Mouse (Mus musculus): ENCODE measurements around the gene Caml. TPM values are rescaled to one million over a fixed set of nuclear protein-coding genes. Genes with fewer than 3 reads are reported as not detected.
A peak's percentile ranks its signal among the peaks of the same experiment; 100 is the strongest.
"Not testable (repeated sequence)": the region's sequence is repeated elsewhere in the genome, so short reads cannot be mapped to it uniquely, and the experiment has no call there.

Caml gene
- total RNA-seq, 2 experiments from 2014 or later, result 40.7 to 41.4 TPM

GRCm38 (mm10) chr13:55619328-55619727 lies 3.5 kb upstream of the Caml start:
- DNase-seq (ENCODE audit: low spot score in 2 of 2), result no peak

GRCm38 (mm10) chr13:55620275-55620674 lies 2.5 kb upstream of the Caml start:
- DNase-seq (ENCODE audit: low spot score in 2 of 2), result no peak

- not testable (repeated sequence) for DNase-seq (ENCODE audit: low spot score in 2 of 2)
Observed at GRCm38 (mm10) chr13:55622156-55622648, 603 bp upstream of the Caml start.

- DNase-seq (ENCODE audit: low spot score in 2 of 2), result peak; percentile 79 to 87
Observed at GRCm38 (mm10) chr13:55634639-55635127, 11.9 kb downstream of the Caml start, which contains the start of gene Ddx46. Ddx46 (plus strand) TSS chr13:55635027.

GRCm38 (mm10) chr13:55635146-55635571 lies 12.4 kb downstream of the Caml start:
- no peak for DNase-seq (ENCODE audit: low spot score in 2 of 2)

- no peak for DNase-seq (ENCODE audit: low spot score in 2 of 2)
Observed at GRCm38 (mm10) chr13:55636185-55636983, 13.6 kb downstream of the Caml start.

GRCm38 (mm10) chr13:55640480-55640879 lies 17.7 kb downstream of the Caml start:
- DNase-seq (ENCODE audit: low spot score in 2 of 2), result peak; percentile 48 to 64

GRCm38 (mm10) chr13:55644525-55644924 lies 21.7 kb downstream of the Caml start:
- DNase-seq (ENCODE audit: low spot score in 2 of 2), result no peak

- no peak for DNase-seq (ENCODE audit: low spot score in 2 of 2)
Observed at GRCm38 (mm10) chr13:55650098-55650497, 27.3 kb downstream of the Caml start.

- no peak for DNase-seq (ENCODE audit: low spot score in 2 of 2)
Observed at GRCm38 (mm10) chr13:55650980-55651379, 28.2 kb downstream of the Caml start.

- DNase-seq (ENCODE audit: low spot score in 2 of 2), result no peak
Observed at GRCm38 (mm10) chr13:55668550-55668949, 45.7 kb downstream of the Caml start.

- no peak for DNase-seq (ENCODE audit: low spot score in 2 of 2)
Observed at GRCm38 (mm10) chr13:55672711-55673110, 49.9 kb downstream of the Caml start.

- DNase-seq (ENCODE audit: low spot score in 2 of 2), result no peak
Observed at GRCm38 (mm10) chr13:55677364-55677763, 54.6 kb downstream of the Caml start.

Other genes with a start within 250 kb of the Caml start
- gene Slc34a1, start 224.8 kb upstream of the Caml start, total RNA-seq (2021), result 100 to 1,000 TPM in 1 of 2 experiments, 1 to 10 TPM in 1; 3.5 to 132 TPM
- gene Pfn3, start 207.8 kb upstream of the Caml start, total RNA-seq (2021), result not detected
- 10 to 100 TPM in 1 of 2 experiments, 1 to 10 TPM in 1; 1.3 to 36.6 TPM for gene F12, start 196.2 kb upstream of the Caml start, total RNA-seq (2021)
- 10 to 100 TPM; 54.3 to 56.7 TPM for gene Grk6, start 177.9 kb upstream of the Caml start, total RNA-seq (2021)
- gene Prr7, start 158.7 kb upstream of the Caml start, total RNA-seq (2021), result 1 to 10 TPM; 6.4 to 8.0 TPM
- gene Dbn1, start 134.9 kb upstream of the Caml start, total RNA-seq (2021), result 10 to 100 TPM; 56.4 to 75.6 TPM
- 10 to 100 TPM; 44.5 to 47.1 TPM for gene Pdlim7, start 109.3 kb upstream of the Caml start, total RNA-seq (2021)
- gene Dok3, start 93.7 kb upstream of the Caml start, total RNA-seq (2021), result 1 to 10 TPM; 2.6 to 4.7 TPM
- 10 to 100 TPM; 54.0 to 57.4 TPM for gene Ddx41, start 86.3 kb upstream of the Caml start, total RNA-seq (2021)
- gene Fam193b, start 51.9 kb upstream of the Caml start, total RNA-seq (2021), result 10 to 100 TPM; 61.6 to 76.7 TPM
- gene Tmed9, start 49.3 kb upstream of the Caml start, total RNA-seq (2021), result 100 to 1,000 TPM; 167 to 169 TPM
- 10 to 100 TPM; 16.5 to 18.8 TPM for gene B4galt7, start 23.1 kb upstream of the Caml start, total RNA-seq (2021)
- gene Ddx46, start 12.0 kb downstream of the Caml start, total RNA-seq (2021), result 10 to 100 TPM; 57.1 to 57.2 TPM
- gene B230219D22Rik, start 70.1 kb downstream of the Caml start, total RNA-seq (2021), result 10 to 100 TPM; 64.5 to 66.0 TPM
- gene Txndc15, start 91.6 kb downstream of the Caml start, total RNA-seq (2021), result 10 to 100 TPM; 53.9 to 54.3 TPM
- 10 to 100 TPM; 55.0 to 56.2 TPM for gene Pcbd2, start 104.4 kb downstream of the Caml start, total RNA-seq (2021)
- gene Catsper3, start 161.6 kb downstream of the Caml start, total RNA-seq (2021), result under 1 TPM in 1 of 2 experiments, not detected in 1; 0.31 TPM
- gene Pitx1, start 213.2 kb downstream of the Caml start, total RNA-seq (2021), result under 1 TPM in 1 of 2 experiments, not detected in 1; 0.11 TPM